Mouse (Mus musculus) forelimb bud, embryonic 11.5 days (tissue): ENCODE measurements around the gene Zfp462.
"Not testable (repeated sequence)": the region's sequence is repeated elsewhere in the genome, so short reads cannot be mapped to it uniquely, and the experiment has no call there.

ENCODE experiments used
- DNase-seq: peaks from one replicate; pipeline ENCODE4 v3.0.0-alpha.2; 2012; ENCODE audit warnings: low read depth, low spot score

Zfp462 gene

DNA sequence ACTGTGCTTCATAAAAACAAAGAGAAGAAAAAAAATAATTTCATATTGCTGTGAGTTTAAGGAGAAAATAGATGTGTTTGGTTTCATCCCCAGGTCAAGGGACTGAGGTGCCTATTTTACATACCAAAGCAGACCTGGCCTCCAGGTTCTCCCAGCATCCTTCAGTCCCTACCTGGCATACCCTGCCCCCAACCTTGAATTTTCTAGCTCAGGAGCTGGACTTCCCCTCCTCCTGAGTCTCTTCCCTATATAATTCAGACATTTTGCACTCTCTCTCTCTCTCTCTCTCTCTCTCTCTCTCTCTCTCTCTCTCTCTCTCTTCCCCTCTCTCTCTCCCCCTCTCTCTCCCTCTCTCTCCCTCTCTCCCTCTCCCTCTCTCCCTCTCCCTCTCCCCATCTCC lies 48.2 kb downstream of the Zfp462 start:
- DNase-seq: not testable (repeated sequence)

DNA sequence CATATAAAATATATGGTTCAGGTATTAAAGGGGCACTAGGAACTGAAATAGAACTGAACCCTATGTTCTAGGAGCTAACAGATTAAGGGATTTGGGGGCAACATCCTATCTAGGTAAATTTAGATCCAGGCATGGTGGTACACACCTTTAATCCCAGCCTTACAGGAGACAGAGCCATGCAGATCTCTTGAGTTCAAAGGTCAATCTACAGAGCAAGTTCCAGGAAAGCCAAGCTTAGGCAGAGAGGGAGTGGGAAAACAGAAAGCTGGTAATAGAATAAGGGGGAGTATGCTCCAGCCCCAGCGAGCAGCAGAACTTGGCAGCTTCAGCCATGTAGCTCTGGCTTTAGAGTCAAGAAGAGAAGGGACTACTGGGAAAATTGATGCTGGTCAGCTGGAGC lies 50.4 kb downstream of the Zfp462 start:
- DNase-seq: no peak

DNA sequence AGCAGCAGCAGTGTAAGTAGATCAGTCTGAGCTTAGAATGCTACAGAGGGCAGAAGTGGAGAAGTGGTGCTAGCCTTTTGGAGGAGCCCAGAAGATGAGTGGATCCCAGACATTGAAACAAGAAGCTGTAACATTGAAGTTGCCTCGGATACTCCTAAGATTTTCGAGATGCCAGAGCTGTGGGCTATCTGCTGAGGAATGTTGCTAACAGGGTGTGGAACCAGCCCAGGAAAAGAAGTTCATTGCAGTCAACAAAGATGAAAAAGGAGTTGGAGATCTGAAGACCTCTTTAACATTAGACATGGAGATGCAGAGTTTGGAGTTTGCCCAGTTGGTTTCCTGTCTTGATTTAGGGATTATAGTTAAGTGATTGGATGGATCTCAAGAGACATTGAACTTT lies 51.2 kb downstream of the Zfp462 start:
- DNase-seq: no peak

DNA sequence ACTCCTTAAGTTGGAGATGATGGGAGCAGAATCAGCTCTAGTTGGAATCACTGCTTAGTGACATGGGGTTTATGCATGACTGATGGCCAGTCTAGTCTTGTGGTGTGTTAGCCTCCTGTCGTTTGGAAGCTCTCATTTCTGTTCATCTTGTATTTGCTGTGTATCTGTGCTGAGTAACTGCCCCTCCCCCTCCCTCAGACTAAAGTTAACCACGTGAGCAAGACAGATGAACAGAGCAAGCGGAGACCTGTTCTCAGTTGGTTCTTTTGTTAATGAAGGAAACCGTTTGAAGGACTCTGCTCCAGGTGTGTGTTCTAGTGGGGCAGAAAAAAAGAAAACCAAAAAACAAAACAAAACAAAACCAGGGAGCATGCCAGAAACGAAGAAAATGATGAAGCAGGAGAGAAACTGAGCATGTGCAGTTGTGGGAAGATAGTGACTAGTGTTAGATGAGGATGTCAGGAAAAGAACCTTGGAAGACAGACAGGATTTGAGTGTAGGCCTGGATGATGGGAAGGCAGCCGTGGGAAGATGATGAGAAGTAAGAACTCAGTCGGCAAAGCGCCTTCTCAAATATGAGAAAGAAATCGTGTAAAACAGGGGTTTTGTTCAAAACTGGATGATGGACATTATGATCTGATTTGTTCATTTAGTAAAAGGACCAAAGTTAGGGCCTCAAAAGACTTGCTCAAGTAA lies 53.4 kb downstream of the Zfp462 start:
- no peak for DNase-seq

DNA sequence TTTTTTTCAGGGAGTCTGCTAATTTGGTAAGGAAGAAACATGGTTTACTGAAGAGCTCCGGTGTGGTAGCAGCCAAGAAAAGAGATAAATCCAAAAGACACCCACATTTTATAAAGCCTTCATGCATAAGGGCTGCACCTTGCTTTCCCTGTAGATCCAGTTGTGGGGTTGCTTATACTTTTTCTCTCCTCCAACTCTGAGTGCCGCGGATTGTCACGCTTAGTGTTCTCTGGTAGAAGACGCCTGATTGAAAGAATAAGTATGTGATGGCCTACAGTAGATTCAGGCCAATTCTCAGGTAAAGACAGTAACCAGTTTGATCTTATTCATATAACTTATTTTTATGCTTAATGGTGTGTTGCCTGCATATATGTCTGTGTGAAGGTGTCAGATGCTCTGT lies 54.7 kb downstream of the Zfp462 start:
- no peak for DNase-seq

DNA sequence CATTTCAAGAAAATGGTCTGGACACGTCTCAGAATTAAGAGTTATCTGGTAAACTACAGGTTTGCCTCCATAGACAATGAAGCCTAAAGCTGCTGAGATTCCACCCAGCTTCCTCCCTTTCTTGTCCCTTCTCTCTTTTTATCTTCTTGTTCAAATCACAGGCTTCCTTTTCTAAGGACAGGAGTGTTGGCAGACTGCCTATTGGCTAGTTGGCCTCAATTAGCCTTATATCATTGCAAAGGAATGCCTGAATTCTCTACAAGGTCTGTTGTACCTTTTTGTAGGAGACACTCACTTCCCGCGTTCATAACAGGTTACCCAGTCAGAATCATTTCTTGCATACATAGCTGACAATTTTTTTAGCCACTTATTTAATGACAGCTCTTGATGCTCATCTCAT lies 56.5 kb downstream of the Zfp462 start:
- no peak for DNase-seq

DNA sequence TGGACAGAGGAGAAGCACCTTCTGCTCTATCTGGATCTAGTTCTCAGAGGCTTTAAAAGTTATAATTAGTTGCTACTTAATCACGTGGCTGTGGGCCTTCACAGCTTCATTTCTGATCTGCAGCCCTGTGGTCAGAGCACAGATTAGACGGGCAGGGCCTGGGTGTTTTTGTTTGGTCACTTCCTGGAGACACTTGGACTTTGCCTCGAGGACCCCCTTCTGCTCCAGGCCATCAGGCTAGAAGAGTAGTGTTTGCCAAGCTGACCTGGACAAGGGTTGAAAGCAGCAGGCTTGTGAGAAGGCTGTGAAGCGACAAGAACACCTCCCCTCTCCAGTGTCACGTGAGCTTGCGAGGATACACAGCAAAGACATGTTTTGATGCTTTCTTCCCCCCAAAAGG lies 58.3 kb downstream of the Zfp462 start:
- DNase-seq: no peak

DNA sequence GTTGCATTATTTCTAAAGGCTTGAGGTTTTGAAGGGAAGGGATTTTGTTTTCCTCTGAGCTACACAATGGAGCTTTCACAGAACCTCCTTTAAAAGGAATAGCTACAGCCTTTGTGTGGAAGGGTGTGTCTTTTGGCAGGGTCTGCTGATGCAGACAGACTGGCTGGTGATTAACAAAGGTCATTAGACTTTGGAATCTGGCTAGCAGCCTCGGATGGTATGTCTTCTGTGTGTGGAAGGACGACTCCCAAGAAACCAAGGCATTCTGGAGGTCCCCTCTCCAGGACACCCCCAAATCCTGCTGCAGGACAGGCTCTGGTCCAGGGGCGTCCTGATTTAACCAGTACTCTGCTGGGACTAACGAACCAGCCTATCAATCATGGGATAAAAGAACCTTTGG lies 60.2 kb downstream of the Zfp462 start:
- DNase-seq: no peak

DNA sequence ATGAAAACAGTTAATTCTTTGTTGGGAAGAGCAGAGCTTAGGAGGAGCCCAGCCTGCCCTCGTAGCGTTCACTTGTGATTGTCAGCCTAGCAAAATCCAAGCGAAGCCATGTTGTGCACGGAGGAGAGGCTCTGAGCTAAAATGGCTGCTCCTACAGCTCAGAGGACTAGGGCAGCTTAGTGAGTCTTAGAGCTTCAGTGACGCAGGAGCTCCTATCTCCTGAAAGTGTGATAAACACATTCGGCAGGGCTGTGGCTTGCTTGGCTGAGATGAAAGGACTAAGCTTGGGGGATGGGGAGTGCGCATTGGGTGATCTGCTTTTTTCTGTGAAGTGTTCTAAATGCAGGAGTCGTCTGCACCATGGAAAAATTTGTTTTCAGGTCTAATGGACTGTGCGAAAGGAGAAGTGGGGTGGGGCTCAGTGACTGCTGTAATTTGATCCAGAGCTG lies 60.7 kb downstream of the Zfp462 start:
- peak; percentile 25 for DNase-seq

DNA sequence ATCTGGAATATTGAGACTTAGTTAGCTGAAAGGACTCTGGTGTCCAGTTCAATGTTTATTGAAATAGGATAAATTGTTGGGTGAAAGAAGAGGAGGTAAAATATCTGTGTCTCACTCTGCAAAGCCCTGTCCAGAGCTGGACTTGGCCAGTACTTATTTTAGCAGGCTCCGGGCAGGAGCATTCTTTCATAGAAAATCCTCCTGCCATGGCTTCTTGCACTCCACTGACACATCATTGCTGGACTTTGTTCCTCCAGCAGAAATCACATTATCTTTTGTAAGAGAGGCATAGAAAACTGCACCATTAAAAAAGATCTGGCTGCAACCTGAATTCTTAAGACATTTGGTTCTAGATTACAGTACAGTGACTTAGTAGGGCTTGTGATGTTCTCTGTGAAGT lies 61.2 kb downstream of the Zfp462 start:
- DNase-seq: no peak

DNA sequence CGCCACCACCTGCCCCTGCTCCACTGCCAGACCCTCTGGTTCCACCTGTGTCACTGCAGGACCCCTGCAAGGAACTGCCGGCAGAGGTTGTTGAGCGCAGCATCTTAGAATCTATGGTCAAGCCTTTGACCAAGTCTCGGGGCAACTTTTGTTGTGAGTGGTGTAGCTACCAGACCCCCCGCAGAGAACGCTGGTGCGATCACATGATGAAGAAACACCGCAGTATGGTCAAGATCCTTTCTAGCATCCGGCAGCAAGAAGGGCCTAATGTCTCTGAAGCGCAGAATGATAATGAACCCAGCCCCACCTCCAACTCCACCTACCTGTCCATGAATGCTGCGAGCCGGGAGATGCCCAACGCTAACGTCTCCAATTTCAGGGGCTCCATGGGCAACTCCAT lies 63.8 kb downstream of the Zfp462 start:
- DNase-seq: no peak

DNA sequence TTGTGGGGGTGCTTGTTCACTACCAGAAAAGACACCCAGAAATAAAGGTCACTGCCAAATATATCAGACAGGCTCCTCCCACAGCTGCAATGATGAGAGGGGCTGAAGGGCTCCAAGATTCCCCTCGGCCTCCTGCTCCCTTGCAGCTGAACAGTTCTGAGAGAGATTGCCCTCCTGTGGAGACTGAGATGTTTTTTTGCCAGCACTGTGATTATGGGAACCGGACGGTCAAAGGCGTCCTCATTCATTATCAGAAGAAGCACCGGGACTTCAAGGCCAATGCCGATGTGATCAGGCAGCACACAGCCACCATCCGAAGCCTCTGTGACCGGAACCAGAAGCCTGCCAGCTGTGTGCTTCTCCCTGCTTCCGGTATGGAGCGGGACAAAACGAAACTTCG lies 66.5 kb downstream of the Zfp462 start:
- no peak for DNase-seq

DNA sequence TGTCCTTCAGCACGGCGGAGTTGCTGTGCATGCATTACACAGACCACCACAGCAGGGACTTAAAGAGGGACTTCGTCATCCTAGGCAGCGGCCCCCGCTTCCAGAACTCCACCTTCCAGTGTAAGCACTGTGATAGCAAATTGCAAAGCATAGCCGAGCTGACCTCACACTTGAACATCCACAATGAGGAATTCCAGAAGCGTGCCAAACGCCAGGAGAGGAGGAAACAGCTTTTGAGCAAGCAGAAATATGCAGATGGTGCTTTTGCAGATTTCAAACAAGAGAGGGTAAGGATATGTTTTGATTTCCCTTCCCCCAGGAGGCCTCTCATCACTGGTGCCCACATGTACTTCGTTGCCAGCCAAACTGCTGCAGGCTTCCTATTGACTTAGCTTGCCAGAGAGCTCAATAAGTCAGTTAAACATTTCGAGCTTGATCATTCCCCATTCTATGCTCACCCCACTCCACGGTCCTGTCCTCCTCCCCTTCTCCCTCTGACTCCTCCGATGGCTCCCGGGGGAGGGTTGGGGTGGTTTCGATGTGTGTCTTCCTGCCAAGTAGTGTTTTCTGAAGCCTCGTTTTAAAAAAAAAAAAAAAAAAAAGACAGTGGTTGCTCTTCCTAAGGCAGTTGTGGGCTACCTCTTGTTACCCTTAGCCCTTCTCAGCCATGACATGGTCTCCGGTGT lies 68.9 kb downstream of the Zfp462 start:
- no peak for DNase-seq

DNA sequence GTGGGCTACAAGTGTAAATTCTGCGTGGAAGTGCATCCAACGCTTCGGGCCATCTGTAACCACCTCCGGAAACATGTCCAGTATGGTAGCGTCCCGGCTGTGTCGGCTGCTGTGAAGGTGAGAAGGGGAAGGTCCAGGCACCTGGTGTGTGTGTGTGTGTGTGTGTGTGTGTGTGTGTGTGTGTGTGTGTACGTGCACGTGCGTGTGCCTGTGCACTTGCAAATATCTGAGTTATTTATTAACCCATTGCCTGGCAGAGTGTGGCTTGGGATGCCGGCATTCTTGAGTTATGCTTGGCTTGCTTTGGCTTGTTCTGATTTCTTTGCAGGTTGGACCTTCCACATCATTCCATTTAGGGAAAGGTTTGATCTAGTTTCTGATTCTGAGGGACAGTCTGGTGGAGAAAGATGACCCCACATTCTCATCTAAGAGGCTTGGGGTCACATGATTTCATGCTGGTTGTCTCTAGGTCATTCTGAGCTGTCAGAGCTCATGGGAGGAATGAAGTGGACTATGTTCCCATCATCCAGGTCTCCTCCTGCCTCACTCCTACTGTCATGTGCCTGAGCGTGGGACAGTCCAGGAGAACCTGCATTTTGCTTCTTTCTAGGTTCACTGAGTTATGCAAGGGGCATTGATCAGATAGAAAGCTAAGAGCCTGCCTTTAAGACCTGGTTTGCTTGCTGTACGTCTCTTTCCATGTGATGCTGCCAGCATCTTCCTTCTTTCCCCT lies 70.0 kb downstream of the Zfp462 start:
- no peak for DNase-seq

DNA sequence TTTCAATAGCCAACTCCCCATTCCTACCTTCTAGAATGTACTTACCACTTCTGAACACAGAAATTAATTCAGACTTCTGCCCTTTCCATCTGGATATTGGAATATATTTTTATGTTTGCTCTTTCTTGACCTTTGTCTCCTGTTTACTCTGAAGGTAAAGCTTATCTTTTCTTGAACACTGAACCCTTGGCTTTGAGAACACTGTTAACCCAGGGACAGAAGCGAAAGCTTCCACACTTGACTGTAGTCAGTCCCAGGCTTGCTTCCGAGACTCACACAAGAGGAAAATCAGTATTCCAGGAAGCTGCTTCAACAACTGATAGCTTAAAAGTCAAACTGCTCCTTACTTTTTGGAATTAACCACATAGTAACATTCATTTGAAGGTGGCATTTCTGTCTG lies 70.7 kb downstream of the Zfp462 start:
- no peak for DNase-seq

DNA sequence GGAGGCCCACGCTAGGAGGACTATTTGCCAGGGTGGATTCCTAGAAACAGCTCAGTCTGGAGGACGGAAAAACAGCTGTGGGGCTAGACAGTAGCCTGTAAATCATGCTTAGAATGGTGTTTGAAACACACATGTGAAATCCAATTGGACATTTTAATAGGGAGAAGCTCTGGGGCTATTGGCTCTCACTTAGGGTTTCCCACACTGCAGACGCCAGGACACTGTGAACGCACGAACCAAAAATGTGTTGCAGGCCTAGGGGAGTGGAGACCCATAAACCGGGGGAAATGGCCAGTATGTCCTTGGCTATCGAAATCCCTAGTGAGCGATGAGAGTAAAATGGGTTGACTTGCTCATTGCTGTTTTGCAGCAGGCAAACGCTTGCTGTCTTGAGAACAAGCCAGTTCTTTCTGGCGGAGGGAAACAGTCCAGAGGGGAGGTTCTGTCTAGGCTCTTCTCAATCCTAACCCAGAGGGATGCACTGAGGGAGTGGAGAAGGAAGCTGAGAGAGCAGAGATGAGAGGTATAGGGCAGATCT lies 81.3 kb downstream of the Zfp462 start:
- DNase-seq: peak; percentile 10

DNA sequence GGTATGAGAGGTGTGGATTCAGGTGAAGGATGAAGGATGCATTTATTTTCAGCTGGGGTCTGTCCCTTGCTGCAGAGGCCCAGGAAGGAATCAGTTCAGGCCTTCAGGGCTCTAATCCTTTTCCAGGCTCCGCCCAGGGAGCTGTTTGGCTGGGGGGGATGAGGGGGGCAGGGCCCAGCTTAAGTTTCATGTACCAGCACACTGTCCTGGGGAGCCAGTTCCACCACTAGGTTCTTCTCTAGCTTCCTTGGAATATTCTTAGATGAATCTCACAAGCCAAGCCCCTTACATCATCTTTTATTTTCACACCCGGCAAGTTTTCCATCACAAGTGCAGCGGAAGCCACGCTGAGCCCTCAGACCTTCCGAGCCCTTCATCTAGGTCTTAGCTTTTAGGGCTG lies 85.6 kb downstream of the Zfp462 start:
- no peak for DNase-seq

DNA sequence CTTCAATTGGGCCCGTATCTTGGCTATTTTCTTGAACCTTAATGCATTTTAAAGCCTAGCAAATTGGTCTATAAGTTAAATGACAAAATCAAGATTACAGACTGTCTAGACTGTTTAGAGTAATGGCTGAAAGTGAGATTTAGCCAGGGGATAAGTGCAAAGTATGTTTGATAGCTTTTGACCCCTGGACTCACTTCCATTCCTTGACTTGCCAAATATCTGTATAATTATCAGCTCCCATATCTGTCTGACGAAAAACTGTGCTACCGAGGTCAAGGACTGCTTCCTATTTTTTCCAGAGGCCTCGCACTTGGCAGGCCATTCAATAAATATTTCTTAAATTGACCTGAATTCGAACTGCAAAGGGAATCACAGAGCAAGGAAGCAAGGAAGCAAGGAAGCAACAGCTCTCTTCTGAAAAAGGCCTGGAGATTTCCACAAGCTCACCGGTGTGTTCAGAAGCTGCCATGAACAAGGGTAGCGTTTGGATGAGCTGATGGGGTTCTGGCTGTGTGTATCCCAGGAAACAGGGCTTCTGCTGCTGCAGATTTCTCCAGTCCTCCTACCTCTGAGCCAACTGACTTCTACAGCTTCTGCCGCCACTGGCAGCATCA lies 87.6 kb downstream of the Zfp462 start:
- DNase-seq: no peak

DNA sequence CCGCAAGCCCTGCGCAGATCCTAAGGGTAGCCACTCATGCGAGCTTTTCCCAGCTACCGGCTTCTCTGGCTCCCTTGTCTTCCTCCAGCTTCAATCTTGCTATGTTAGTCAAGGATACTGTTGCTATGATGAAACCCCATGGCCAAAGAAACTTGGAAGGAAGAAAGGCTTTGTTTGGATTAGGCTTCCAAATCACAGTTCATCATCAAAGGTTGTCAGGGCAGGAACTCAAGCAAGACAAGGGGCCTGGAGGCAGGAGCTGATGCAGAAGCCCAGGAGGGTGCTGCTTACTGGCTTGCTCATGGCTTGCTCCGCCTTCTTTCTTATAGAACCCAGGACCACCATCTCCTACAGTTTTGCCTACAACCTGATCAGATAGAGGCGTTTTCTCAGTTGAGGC lies 88.6 kb downstream of the Zfp462 start:
- DNase-seq: no peak

DNA sequence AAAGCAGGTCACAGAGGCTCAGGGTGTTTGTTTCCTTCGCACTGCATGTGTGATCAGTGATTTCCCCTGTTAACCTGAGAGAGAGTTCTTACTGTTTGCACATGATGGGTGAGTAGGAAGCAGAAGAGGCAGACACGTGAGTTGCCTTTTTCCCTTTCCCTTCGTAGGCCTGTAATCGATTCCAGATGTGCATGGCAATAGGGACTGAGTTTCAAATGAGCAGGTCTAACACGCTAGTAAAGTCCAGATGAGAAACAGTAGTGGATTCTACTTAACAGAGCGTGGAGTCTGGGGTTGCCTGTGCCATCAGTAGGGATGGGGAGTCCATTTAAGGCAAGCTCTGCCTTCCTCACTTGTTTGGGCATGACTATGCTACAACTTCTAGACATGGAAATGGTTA lies 93.3 kb downstream of the Zfp462 start:
- DNase-seq: peak; percentile 89

DNA sequence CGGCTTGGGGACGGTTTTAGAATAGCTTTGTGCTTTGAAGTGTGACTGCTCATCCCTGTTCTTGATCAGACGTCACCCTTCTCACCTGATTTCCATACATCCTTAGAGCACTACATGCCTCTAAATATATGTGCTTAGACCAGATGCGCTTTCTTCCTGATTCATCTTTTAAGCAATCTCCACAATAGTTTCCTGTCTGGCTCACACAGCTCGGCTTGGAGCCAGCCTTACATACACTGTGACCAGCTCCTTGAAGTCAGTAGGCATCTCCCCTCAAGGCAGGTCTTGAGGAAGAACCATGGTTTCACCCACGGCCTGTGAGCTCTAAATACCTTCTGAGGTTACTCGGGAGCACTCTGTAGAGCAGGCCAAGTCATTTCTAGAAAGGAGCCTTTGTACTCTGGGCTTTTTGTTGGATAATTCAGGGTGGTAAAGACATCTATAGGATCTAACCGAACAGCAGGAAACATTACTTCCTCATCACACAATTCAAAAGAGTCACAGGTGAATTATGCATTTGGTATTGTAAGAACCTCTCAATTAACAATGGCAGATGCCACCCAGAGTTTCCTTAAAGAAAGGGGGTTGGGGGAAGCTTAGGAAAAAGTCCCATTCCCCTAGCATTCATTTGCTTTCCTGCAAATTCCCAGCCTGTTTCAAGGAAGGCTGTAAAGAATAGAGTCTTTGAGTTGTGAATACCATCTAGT lies 95.6 kb downstream of the Zfp462 start:
- DNase-seq: no peak
